Mouse (Mus musculus): ENCODE data around the gene Vwf. TPM values are rescaled to one million over a fixed set of nuclear protein-coding genes. Genes with fewer than 3 reads are reported as not detected.
A peak's percentile ranks its signal among the peaks of the same experiment; 100 is the strongest.

Gene Vwf
- polyA plus RNA-seq, 1 experiment from 2014 or later, result 11.9 TPM

DNA sequence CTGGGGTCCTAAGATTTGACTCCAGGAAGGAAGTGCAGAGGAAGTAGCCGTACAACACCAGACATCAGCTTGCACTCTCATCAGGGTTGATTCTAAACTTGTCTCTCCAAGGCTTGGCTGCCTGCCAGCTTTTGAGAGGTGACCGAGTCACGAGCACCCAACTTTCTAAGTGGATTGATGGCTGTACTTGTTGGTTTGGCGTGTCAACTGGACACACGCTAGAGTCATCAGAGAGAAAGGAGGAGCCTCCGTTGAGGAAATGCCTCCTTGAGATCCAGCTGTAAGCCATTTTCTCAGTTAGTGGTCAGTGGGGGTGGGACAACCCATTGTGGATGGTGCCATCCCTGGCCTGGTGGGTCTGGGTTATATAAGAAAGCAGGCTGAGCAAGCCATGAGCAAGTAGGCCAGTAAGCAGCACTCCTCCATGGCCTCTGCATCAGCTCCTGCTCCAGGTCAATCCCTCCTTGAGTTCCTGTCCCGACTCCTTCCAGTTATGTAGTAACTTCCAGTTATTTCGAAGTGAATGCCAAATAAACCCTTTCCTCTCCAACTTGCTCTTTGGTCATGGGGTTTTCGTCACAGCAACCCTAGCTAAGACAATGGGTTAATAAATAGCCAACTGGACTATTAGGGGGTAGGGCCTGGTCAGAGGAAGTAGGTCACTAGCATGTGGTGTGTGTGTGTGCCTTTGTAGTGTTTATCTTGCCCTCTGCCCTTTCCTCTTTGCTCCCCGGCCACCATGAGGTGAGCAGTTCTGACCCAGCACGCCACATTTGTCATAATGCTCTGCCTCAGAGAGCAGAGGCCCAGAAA is 30.9 kb upstream of the Vwf start:
- Histone ChIP-seq H3K27ac (ENCODE audit: low read length) (peak overlapping the region; percentile 66; the same call in 1 of the 2 replicates), H3K4me2 (ENCODE audit: low read depth, low read length) (no peak overlapping the region), H3K36me3 (ENCODE audit: control insufficient read depth, insufficient read depth) (no peaks in the 10 kb centered on the region), H3K4me3 (ENCODE audit: low read depth, low read length) (no peak overlapping the region), H3K9me3 (replicated peaks; ENCODE audit: control insufficient read depth, low read length) (no peaks in the 10 kb centered on the region), H3K27me3 (ENCODE audit: control insufficient read depth, insufficient read depth, low read depth, low read length) (no peaks in the 10 kb centered on the region), H3K4me1 (ENCODE audit: control insufficient read depth, low read depth, low read length) (peaks cover 25% of the 10 kb centered on the region), H3K9ac (ENCODE audit: low read depth, low read length) (no peak overlapping the region)
- peak; percentile 90 for ATAC-seq (ENCODE audit: low read depth)
- WGBS (ENCODE audit: insufficient replicate concordance), result 49% methylated on average over 11 of the region's 11 CpGs

- Histone ChIP-seq H3K27me3 (ENCODE audit: control insufficient read depth, insufficient read depth, low read depth, low read length) (no peaks in the 10 kb centered on the region), H3K9me3 (replicated peaks; ENCODE audit: control insufficient read depth, low read length) (no peaks in the 10 kb centered on the region), H3K4me1 (ENCODE audit: control insufficient read depth, low read depth, low read length) (no peaks in the 10 kb centered on the region), H3K9ac (ENCODE audit: low read depth, low read length) (no peak overlapping the region), H3K36me3 (ENCODE audit: control insufficient read depth, insufficient read depth) (no peaks in the 10 kb centered on the region), H3K4me2 (ENCODE audit: low read depth, low read length) (no peak overlapping the region), H3K27ac (ENCODE audit: low read length) (no peak overlapping the region), H3K4me3 (ENCODE audit: low read depth, low read length) (no peak overlapping the region)
- 50% methylated on average over 5 of the region's 5 CpGs for WGBS (ENCODE audit: insufficient replicate concordance)
- ATAC-seq (ENCODE audit: low read depth), result no peak
These were observed 24.9 kb upstream of the Vwf start for GRCm38 (mm10) chr6:125521558-125522193.

DNA sequence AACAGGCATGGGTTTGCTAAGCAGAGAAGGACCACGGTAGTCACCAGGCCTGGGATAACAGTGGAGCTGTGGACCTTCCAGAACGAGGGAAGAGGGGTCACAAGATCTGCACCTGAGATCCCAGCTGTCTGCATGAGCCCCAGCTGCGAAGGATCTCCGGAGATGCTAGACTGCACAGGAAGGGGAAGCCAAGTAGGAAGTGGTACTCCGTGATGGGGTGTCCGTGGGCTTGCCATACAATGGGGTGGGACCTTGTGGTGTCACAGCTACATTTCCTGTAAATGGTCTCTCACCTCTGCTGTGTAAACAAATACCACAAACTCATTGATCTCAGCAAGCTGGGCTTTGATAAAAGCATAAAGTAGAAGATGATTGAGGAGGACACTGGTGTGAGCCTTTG is 22.5 kb upstream of the Vwf start:
- H3K27me3 ChIP-seq (ENCODE audit: control insufficient read depth, insufficient read depth, low read depth, low read length), result no peaks in the 10 kb centered on the region
- H3K9ac ChIP-seq (ENCODE audit: low read depth, low read length), result no peak overlapping the region
- H3K4me2 ChIP-seq (ENCODE audit: low read depth, low read length), result no peak overlapping the region
- H3K36me3 ChIP-seq (ENCODE audit: control insufficient read depth, insufficient read depth), result no peaks in the 10 kb centered on the region
- 42% methylated on average over 6 of the region's 6 CpGs for WGBS (ENCODE audit: insufficient replicate concordance)
- H3K4me3 ChIP-seq (ENCODE audit: low read depth, low read length), result no peak overlapping the region
- no peaks in the 10 kb centered on the region; the same call in 1 of the 2 replicates for H3K4me1 ChIP-seq (ENCODE audit: control insufficient read depth, low read depth, low read length)
- no peak overlapping the region for H3K27ac ChIP-seq (ENCODE audit: low read length)
- no peaks in the 10 kb centered on the region for H3K9me3 ChIP-seq (replicated peaks; ENCODE audit: control insufficient read depth, low read length)
- no peak for ATAC-seq (ENCODE audit: low read depth)

DNA sequence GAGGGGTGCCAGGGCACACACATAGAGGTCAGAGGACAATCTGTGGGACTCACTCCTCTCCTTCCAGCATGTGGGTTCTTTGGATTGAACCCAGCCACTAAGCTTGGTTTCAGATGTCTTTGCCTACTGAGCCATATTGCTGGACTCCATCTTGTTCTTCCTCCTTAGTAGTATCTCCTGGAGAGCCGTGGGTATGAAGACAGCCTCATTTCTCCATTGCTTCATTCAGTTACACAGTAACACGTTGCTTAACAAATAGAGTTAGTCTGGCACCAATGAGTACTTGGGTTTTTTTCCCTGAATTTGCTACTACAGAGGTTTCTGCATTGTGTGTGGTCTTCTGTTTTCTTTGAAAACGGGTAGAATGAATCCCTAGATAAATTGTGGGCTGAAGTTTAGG is 20.5 kb upstream of the Vwf start:
- H3K4me1 ChIP-seq (ENCODE audit: control insufficient read depth, low read depth, low read length), result no peaks in the 10 kb centered on the region; the same call in 1 of the 2 replicates
- H3K27ac ChIP-seq (ENCODE audit: low read length), result no peak overlapping the region
- 30% methylated on average over 3 of the region's 3 CpGs for WGBS (ENCODE audit: insufficient replicate concordance)
- no peak overlapping the region for H3K9ac ChIP-seq (ENCODE audit: low read depth, low read length)
- H3K4me3 ChIP-seq (ENCODE audit: low read depth, low read length), result no peak overlapping the region
- ATAC-seq (ENCODE audit: low read depth), result no peak
- no peaks in the 10 kb centered on the region for H3K36me3 ChIP-seq (ENCODE audit: control insufficient read depth, insufficient read depth)
- no peaks in the 10 kb centered on the region for H3K27me3 ChIP-seq (ENCODE audit: control insufficient read depth, insufficient read depth, low read depth, low read length)
- no peaks in the 10 kb centered on the region for H3K9me3 ChIP-seq (replicated peaks; ENCODE audit: control insufficient read depth, low read length)
- no peak overlapping the region for H3K4me2 ChIP-seq (ENCODE audit: low read depth, low read length)

GRCm38 (mm10) chr6:125528614-125529200 is 17.9 kb upstream of the Vwf start:
- Histone ChIP-seq H3K27ac (ENCODE audit: low read length) (no peak overlapping the region), H3K9me3 (replicated peaks; ENCODE audit: control insufficient read depth, low read length) (no peaks in the 10 kb centered on the region), H3K4me1 (ENCODE audit: control insufficient read depth, low read depth, low read length) (no peaks in the 10 kb centered on the region; the same call in 1 of the 2 replicates), H3K36me3 (ENCODE audit: control insufficient read depth, insufficient read depth) (no peaks in the 10 kb centered on the region), H3K9ac (ENCODE audit: low read depth, low read length) (no peak overlapping the region), H3K4me3 (ENCODE audit: low read depth, low read length) (no peak overlapping the region), H3K4me2 (ENCODE audit: low read depth, low read length) (no peak overlapping the region), H3K27me3 (ENCODE audit: control insufficient read depth, insufficient read depth, low read depth, low read length) (no peaks in the 10 kb centered on the region)
- no peak for ATAC-seq (ENCODE audit: low read depth)
- 71% methylated on average over 9 of the region's 9 CpGs for WGBS (ENCODE audit: insufficient replicate concordance)

- Histone ChIP-seq H3K4me1 (ENCODE audit: control insufficient read depth, low read depth, low read length) (no peaks in the 10 kb centered on the region; the same call in 1 of the 2 replicates), H3K27me3 (ENCODE audit: control insufficient read depth, insufficient read depth, low read depth, low read length) (no peaks in the 10 kb centered on the region), H3K36me3 (ENCODE audit: control insufficient read depth, insufficient read depth) (no peaks in the 10 kb centered on the region), H3K4me2 (ENCODE audit: low read depth, low read length) (no peak overlapping the region), H3K4me3 (ENCODE audit: low read depth, low read length) (no peak overlapping the region), H3K9me3 (replicated peaks; ENCODE audit: control insufficient read depth, low read length) (no peaks in the 10 kb centered on the region), H3K27ac (ENCODE audit: low read length) (no peak overlapping the region), H3K9ac (ENCODE audit: low read depth, low read length) (no peak overlapping the region)
- 62% methylated on average over 5 of the region's 5 CpGs for WGBS (ENCODE audit: insufficient replicate concordance)
- no peak for ATAC-seq (ENCODE audit: low read depth)
These were observed 17.1 kb upstream of the Vwf start for GRCm38 (mm10) chr6:125529479-125529878.

DNA sequence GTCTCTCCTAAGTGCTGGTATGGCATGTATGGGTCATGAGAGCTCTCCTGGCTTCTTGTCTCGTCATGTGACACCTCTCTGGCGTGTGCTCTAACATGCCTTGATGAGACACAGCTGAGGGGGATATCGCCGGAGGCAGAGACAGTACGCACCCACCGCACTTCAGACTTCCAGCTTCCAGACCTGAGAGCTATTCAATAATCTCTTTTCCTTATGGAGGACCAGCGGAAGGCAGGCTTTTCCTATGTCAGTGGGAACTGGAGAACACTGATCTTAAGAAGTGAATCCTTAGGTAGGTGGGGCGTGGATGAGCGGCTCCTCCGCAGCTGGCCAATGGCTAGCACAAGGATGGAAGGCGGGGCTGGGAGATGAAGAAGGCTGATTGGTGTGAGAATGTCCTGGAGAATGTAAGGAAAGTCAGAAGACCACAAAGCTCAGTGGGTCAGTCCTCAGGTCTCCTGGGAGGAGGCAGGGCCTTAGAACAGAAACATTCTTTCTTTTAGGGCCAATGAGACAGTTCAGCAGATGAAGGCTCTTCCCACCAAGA is 13.4 kb upstream of the Vwf start:
- Histone ChIP-seq H3K27me3 (ENCODE audit: control insufficient read depth, insufficient read depth, low read depth, low read length) (no peaks in the 10 kb centered on the region), H3K9me3 (replicated peaks; ENCODE audit: control insufficient read depth, low read length) (no peaks in the 10 kb centered on the region), H3K4me1 (ENCODE audit: control insufficient read depth, low read depth, low read length) (no peaks in the 10 kb centered on the region), H3K4me2 (ENCODE audit: low read depth, low read length) (no peak overlapping the region), H3K36me3 (ENCODE audit: control insufficient read depth, insufficient read depth) (no peaks in the 10 kb centered on the region), H3K9ac (ENCODE audit: low read depth, low read length) (no peak overlapping the region), H3K4me3 (ENCODE audit: low read depth, low read length) (no peak overlapping the region), H3K27ac (ENCODE audit: low read length) (no peak overlapping the region)
- no peak for ATAC-seq (ENCODE audit: low read depth)
- 76% methylated on average over 11 of the region's 11 CpGs for WGBS (ENCODE audit: insufficient replicate concordance)

- Histone ChIP-seq H3K36me3 (ENCODE audit: control insufficient read depth, insufficient read depth) (no peaks in the 10 kb centered on the region), H3K4me3 (ENCODE audit: low read depth, low read length) (no peak overlapping the region), H3K9me3 (replicated peaks; ENCODE audit: control insufficient read depth, low read length) (no peaks in the 10 kb centered on the region), H3K9ac (ENCODE audit: low read depth, low read length) (no peak overlapping the region), H3K27me3 (ENCODE audit: control insufficient read depth, insufficient read depth, low read depth, low read length) (no peaks in the 10 kb centered on the region), H3K27ac (ENCODE audit: low read length) (no peak overlapping the region), H3K4me2 (ENCODE audit: low read depth, low read length) (no peak overlapping the region), H3K4me1 (ENCODE audit: control insufficient read depth, low read depth, low read length) (peaks cover 5% of the 10 kb centered on the region)
- ATAC-seq (ENCODE audit: low read depth), result no peak
- 61% methylated on average over 5 of the region's 5 CpGs for WGBS (ENCODE audit: insufficient replicate concordance)
These were observed 11.6 kb upstream of the Vwf start for GRCm38 (mm10) chr6:125534990-125535389.

DNA sequence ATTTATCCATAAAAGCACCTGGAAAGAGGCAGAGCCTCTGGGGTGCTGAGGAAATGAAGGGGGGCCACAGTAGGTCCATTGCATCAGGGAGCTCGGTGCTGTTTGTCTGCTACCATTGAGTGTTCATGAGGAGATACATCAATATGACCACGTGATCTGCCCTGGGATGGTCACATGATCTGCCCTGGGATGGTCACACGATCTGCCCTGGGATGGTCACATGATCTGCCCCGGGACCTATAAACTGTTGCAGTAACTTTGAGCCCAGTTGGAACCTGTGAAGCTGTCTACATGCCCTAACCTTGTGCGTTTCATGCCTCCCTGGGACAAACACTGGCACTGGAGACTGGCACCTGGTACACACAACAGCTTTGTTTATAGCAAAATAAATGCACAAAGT is 8.1 kb upstream of the Vwf start:
- ATAC-seq (ENCODE audit: low read depth), result no peak
- no peak overlapping the region for H3K4me3 ChIP-seq (ENCODE audit: low read depth, low read length)
- H3K4me1 ChIP-seq (ENCODE audit: control insufficient read depth, low read depth, low read length), result peaks cover 16% of the 10 kb centered on the region
- H3K9me3 ChIP-seq (replicated peaks; ENCODE audit: control insufficient read depth, low read length), result no peaks in the 10 kb centered on the region
- H3K4me2 ChIP-seq (ENCODE audit: low read depth, low read length), result no peak overlapping the region
- no peak overlapping the region for H3K9ac ChIP-seq (ENCODE audit: low read depth, low read length)
- 57% methylated on average over 5 of the region's 5 CpGs for WGBS (ENCODE audit: insufficient replicate concordance)
- H3K36me3 ChIP-seq (ENCODE audit: control insufficient read depth, insufficient read depth), result no peaks in the 10 kb centered on the region
- no peaks in the 10 kb centered on the region for H3K27me3 ChIP-seq (ENCODE audit: control insufficient read depth, insufficient read depth, low read depth, low read length)
- no peak overlapping the region for H3K27ac ChIP-seq (ENCODE audit: low read length)

Data from liver, embryonic 16.5 days (tissue).